Mouse (Mus musculus) c-Kit-positive CD71-positive TER-119-positive erythroid progenitor cells, embryonic 14.5 days (primary cell): Measurements from ENCODE around the gene Nrxn2.
A peak's percentile ranks its signal among the peaks of the same experiment; 100 is the strongest.

Experiments used
- DNase-seq: peaks from one replicate; pipeline ENCODE4 v3.0.0-alpha.2; 2013; ENCODE audit warnings: low spot score

The Nrxn2 gene

GRCm38 (mm10) chr19:6494504-6495170 lies 76.1 kb downstream of the Nrxn2 start:
- no peak for DNase-seq

- no peak for DNase-seq
These were observed 77.2 kb downstream of the Nrxn2 start for GRCm38 (mm10) chr19:6495714-6496113.

DNA sequence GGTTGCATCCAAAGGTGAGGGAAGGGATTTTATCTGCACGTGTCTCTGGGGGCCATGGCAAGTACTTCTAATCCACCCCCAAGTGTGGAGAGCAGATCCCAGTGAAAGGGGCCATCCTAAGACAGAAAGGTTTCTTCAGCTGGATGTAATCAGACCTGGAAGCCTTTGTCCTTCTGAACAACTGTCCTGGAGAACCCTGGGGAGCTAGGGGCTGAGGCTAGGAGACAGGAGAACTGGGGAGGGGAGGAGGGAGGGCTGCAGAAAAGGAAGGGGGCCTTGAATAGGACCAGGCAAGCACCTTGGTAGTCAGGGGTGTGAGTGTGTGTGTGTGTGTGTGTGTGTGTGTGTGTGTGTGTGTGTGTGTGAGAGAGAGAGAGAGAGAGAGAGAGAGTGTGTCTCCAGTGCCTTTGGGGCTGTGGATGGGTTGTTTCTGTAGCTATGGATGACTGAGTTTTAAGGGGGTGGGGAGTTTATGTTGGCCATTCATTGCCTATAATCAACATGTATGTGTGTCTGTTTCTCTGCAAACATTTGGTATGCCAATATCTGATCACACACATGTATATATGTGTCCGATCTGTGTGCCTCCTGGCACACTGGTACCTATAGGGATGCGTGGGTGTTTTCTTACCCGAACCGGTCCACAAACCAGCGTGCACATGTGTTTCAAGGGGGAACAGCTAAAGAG lies 78.1 kb downstream of the Nrxn2 start:
- no peak for DNase-seq

GRCm38 (mm10) chr19:6497150-6497801 lies 78.7 kb downstream of the Nrxn2 start:
- DNase-seq, result no peak

- no peak for DNase-seq
These were observed 79.3 kb downstream of the Nrxn2 start for GRCm38 (mm10) chr19:6497803-6498202.

DNA sequence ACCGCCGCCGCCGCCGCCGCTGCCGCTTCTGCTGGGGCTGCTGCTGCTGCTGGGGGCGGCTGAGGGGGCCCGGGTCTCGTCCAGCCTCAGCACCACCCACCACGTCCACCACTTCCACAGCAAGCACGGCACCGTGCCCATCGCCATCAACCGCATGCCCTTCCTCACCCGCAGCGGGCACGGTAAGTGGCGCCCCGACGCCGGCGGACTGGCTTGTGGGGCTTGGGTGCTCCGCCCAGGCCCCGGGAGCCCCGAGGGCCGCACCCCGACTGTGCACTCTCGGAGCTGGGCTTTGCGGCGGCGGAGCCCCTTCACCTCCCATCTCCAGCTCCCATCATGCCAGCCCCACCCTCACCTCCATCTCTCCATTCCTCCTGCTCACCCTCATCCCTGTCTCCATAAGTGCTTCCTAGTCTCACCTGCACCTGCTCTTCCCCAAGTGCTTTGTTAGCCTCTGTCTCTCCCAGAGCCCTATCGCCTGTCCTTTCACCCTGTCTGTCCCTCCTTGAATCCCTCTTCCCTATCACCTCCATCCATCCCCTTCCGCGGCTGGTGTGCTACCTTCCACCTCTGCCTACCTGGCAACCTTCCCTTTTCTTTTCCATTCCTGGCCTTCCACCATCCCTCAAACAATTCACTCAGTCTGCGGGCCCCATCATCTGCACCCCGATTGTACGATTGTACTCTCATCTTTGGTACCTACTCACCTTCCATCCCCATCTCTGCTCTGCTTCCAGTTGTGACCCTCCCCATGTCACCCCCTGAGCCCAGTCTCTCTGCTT lies 80.0 kb downstream of the Nrxn2 start:
- no peak for DNase-seq

- DNase-seq, result no peak
These were observed 81.5 kb downstream of the Nrxn2 start for GRCm38 (mm10) chr19:6499860-6500635.

DNA sequence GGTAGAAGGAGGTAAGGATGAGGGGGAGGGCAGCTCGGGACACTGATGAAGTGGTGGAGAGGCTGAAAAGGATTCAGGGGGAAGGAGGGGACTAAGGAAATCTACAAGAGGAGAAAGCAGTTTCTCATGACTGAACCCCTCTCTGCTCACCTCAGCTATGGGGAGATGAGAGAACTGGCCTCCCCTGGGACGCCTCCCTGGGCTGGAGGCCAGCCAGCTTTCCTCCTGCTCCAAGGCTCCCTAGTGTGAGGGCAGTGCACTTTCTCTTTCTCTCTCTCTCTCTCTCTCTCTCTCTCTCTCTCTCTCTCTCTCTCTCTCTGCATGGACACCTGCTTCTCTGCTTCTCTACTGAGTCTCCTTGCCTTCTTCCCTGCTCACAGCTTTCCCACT lies 82.1 kb downstream of the Nrxn2 start:
- no peak for DNase-seq

DNA sequence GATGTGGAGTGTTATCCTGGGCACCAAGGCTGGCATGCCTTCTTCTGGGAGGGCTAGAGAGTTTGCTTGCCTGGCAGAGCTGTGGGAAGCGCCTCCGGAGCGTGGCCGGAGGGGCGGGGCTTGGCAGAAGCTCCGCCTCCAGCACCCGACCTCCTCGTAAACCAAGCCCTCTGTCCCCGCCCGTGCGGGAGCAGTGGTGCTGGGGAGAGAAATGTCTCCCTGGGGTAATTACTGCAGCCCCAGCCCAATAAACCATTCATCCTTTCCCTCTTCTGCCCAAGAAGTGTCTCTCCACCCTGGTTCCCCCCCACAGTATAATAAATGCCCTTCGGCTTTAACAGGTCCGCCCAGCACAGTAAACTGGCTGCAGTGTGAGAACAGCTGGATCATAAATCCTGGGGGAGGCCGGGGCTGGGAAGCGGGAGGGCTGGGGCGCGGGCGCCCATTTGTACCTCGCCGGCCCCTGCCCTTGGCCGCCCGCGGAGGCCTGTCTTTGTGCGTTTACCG lies 83.6 kb downstream of the Nrxn2 start:
- no peak for DNase-seq

GRCm38 (mm10) chr19:6502543-6503319 lies 84.2 kb downstream of the Nrxn2 start:
- peak; percentile 13 for DNase-seq

GRCm38 (mm10) chr19:6503926-6504655 lies 85.6 kb downstream of the Nrxn2 start:
- no peak for DNase-seq

DNA sequence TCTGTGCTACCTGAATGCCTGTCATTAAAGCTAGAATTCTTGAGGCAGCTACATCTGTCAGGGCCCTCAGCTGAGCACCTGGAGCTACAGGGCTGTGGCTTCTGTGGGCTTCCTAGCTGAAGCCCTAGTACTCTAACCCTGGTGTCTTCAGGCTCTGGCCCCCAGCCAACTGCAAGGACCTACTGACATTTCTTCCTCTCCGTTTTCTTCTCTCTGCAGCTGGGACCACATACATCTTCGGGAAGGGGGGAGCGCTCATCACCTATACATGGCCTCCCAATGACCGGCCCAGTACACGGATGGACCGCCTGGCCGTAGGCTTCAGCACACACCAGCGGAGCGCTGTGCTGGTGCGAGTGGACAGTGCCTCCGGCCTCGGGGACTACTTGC lies 86.1 kb downstream of the Nrxn2 start:
- DNase-seq, result no peak

GRCm38 (mm10) chr19:6507393-6507792 lies 88.9 kb downstream of the Nrxn2 start:
- no peak for DNase-seq

GRCm38 (mm10) chr19:6509881-6510280 lies 91.3 kb downstream of the Nrxn2 start:
- DNase-seq, result no peak

GRCm38 (mm10) chr19:6510546-6510945 lies 92.0 kb downstream of the Nrxn2 start:
- DNase-seq, result no peak

DNA sequence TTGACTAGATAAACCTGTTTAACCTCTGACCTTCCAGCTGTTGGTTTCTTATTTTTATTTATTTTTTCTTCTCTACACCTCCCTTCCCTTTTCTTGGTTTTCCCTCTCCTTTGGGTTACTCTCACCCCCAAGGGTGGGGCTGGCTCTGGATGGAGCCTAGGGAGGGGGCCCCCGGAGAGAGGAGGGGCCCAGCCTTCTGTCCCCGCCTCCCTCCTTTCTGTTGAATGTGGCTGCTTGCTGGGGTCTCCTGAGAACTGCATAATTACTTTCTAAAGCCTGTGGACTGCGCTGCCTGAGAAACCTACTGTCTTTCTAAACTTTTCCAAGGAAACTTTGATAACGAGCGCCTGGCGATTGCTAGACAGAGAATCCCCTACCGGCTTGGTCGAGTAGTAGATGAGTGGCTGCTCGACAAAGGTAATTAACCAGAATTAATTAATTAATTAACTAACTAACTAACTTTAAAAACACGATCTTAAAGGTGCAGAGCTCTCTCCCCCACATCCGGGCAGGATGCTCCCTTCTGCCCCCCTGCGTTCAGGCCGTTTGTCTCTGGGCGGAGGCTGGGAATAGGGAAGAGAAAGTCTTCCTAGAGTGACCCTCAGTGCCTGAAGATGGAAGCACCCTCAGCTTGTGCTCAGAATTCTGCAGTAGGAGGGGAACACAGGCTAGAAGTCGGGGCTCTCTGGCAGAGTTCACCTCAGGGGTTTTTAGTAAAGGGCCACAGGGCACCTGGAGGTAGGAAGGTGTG lies 95.0 kb downstream of the Nrxn2 start:
- DNase-seq, result no peak

- no peak for DNase-seq
These were observed 96.4 kb downstream of the Nrxn2 start for GRCm38 (mm10) chr19:6514940-6515339.

DNA sequence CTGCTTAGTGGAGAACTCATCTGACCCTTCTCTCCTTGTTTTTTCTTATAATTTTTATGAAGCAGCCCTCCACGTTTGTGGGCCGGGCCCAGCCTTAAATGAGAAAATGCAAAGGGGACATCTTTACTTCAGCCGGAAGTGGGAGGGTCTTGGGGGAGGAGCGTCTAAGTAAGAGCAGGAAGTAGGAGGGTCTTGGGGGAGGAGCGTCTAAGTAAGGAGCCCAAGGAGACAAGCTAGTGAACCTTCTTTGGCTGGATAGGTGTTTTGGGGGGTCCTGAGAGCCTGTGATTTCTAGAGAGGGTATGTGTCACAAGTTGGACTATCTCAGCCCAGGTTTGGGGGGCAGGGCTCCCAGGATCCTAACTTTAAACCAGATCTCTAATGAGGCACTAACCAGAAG lies 96.9 kb downstream of the Nrxn2 start:
- no peak for DNase-seq

- no peak for DNase-seq
These were observed 97.6 kb downstream of the Nrxn2 start for GRCm38 (mm10) chr19:6516153-6516552.
